Mouse (Mus musculus) MEL (cell line): ENCODE data around the gene Numbl. TPM values are rescaled to one million over a fixed set of nuclear protein-coding genes. Genes with fewer than 3 reads are reported as not detected.

Source experiments
- DNase-seq: peaks from one replicate; pipeline ENCODE4 v3.0.0; 2011; ENCODE audit warnings: low read depth, low spot score
- H3K27ac ChIP-seq: 2 replicates; pipeline ENCODE4 v1.5.1; 2012; ENCODE audit warnings: low read depth, mild to moderate bottlenecking, control low read depth, low read length, moderate library complexity; ENCODE audit not compliant: control insufficient read depth
- H3K27me3 ChIP-seq, 2 experiments: fragments of 150-350 bp in 1 of 2; sonication (generic) in 1 of 2; 2 replicates each; pipeline ENCODE4 v1.6.1; 2012; ENCODE audit warnings: low read length in 2 of 2, mild to moderate bottlenecking in 2 of 2, improper control_type of control experiment in 1 of 2, moderate library complexity in 1 of 2; ENCODE audit not compliant: insufficient read depth in 2 of 2, control insufficient read depth in 1 of 2
- H3K36me3 ChIP-seq, 2 experiments: 2 replicates each; pipeline ENCODE4 v1.6.1; 2012 to 2014; ENCODE audit warnings: low read length in 2 of 2, improper control_type of control experiment in 1 of 2, inconsistent platforms in 1 of 2, mild to moderate bottlenecking in 1 of 2; ENCODE audit not compliant: insufficient read depth in 2 of 2, control insufficient read depth in 1 of 2
- H3K4me1 ChIP-seq, 2 experiments: fragments of 150-350 bp in 1 of 2; sonication (generic) in 1 of 2; 2 replicates each; pipeline ENCODE4 v1.6.1; 2012; ENCODE audit warnings: low read length in 2 of 2, improper control_type of control experiment in 1 of 2, mild to moderate bottlenecking in 1 of 2; ENCODE audit not compliant: insufficient read depth in 2 of 2, control insufficient read depth in 1 of 2
- H3K4me3 ChIP-seq, 2 experiments: fragments of 150-350 bp in 1 of 2; sonication (generic) in 1 of 2; 2 replicates each; pipeline ENCODE4 v1.5.1; 2012; ENCODE audit warnings: low read depth in 2 of 2, low read length in 2 of 2, mild to moderate bottlenecking in 2 of 2, moderate library complexity in 2 of 2, control low read depth in 1 of 2, improper control_type of control experiment in 1 of 2; ENCODE audit not compliant: control insufficient read depth in 1 of 2, insufficient read depth in 1 of 2
- H3K79me2 ChIP-seq: 2 replicates; pipeline ENCODE4 v1.6.1; 2012; ENCODE audit warnings: mild to moderate bottlenecking, low read length, moderate library complexity; ENCODE audit not compliant: control insufficient read depth, poor library complexity, insufficient read depth
- H3K9ac ChIP-seq: 2 replicates; pipeline ENCODE4 v1.6.1; 2012; ENCODE audit warnings: low read depth, mild to moderate bottlenecking, control low read depth, low read length, moderate library complexity; ENCODE audit not compliant: control insufficient read depth, poor library complexity, severe bottlenecking
- H3K9me3 ChIP-seq: fragments of 150-350 bp; sonication (generic); replicated peaks from 2 replicates; pipeline ENCODE4 v1.6.1; 2012; ENCODE audit warnings: mild to moderate bottlenecking, low read length, improper control_type of control experiment, moderate library complexity; ENCODE audit not compliant: insufficient read depth
- BHLHE40 ChIP-seq: IDR thresholded peaks from 2 replicates; pipeline ENCODE4 v1.6.1; 2012; ENCODE audit warnings: low read depth, mild to moderate bottlenecking, inconsistent platforms, low read length, improper control_type of control experiment, borderline replicate concordance
- CHD1 ChIP-seq: IDR thresholded peaks from 2 replicates; pipeline ENCODE4 v1.6.1; 2012; ENCODE audit warnings: low read depth, mild to moderate bottlenecking, inconsistent platforms, low read length, improper control_type of control experiment
- CTCF ChIP-seq, 3 experiments: IDR thresholded peaks in 2 of 3; conservative IDR thresholded peaks in 1 of 3; 2 replicates each; pipeline ENCODE4 v1.5.1; 2011 to 2012; ENCODE audit warnings: low read length in 3 of 3, low read depth in 2 of 3, mild to moderate bottlenecking in 2 of 3, improper control_type of control experiment in 1 of 3, inconsistent platforms in 1 of 3, mixed read lengths in 1 of 3, moderate library complexity in 1 of 3; ENCODE audit not compliant: control insufficient read depth in 1 of 3, insufficient read depth in 1 of 3, poor library complexity in 1 of 3, severe bottlenecking in 1 of 3
- E2F4 ChIP-seq: IDR thresholded peaks from 2 replicates; pipeline ENCODE4 v1.6.1; 2011; ENCODE audit warnings: low read depth, low read length, improper control_type of control experiment, borderline replicate concordance
- ELF1 ChIP-seq: IDR thresholded peaks from 2 replicates; pipeline ENCODE4 v1.6.1; 2014; ENCODE audit warnings: low read depth, mild to moderate bottlenecking, inconsistent platforms, low read length, improper control_type of control experiment, moderate library complexity
- EP300 ChIP-seq, 2 experiments: IDR thresholded peaks; 2 replicates each; pipeline ENCODE4 v1.6.1; 2011; ENCODE audit warnings: improper control_type of control experiment in 2 of 2, low read length in 2 of 2, low read depth in 1 of 2, mild to moderate bottlenecking in 1 of 2
- ETS1 ChIP-seq: IDR thresholded peaks from 2 replicates; pipeline ENCODE4 v1.6.1; 2012; ENCODE audit warnings: low read depth, mild to moderate bottlenecking, inconsistent platforms, low read length, improper control_type of control experiment, moderate library complexity
- GATA1 ChIP-seq: IDR thresholded peaks from 2 replicates; pipeline ENCODE4 v1.6.1; 2011; ENCODE audit warnings: low read depth, low read length, improper control_type of control experiment
- JUND ChIP-seq: IDR thresholded peaks from 2 replicates; pipeline ENCODE4 v1.6.1; 2011; ENCODE audit warnings: low read depth, mild to moderate bottlenecking, improper control_type of control experiment, low read length
- KAT2A ChIP-seq: conservative IDR thresholded peaks from 2 replicates; pipeline ENCODE4 v1.6.1; 2012; ENCODE audit warnings: low read depth, low read length, improper control_type of control experiment, inconsistent platforms
- MAFK ChIP-seq: IDR thresholded peaks from 2 replicates; pipeline ENCODE4 v1.6.1; 2011; ENCODE audit warnings: low read depth, mild to moderate bottlenecking, low read length, improper control_type of control experiment, borderline replicate concordance
- MAX ChIP-seq: IDR thresholded peaks from 2 replicates; pipeline ENCODE4 v1.6.1; 2011; ENCODE audit warnings: low read length, improper control_type of control experiment
- MEF2A ChIP-seq: IDR thresholded peaks from 2 replicates; pipeline ENCODE4 v1.6.1; 2014; ENCODE audit warnings: low read depth, mild to moderate bottlenecking, inconsistent platforms, low read length, improper control_type of control experiment; ENCODE audit not compliant: poor library complexity, insufficient replicate concordance, severe bottlenecking; ENCODE audit errors: extremely low read depth
- MXI1 ChIP-seq: IDR thresholded peaks from 2 replicates; pipeline ENCODE4 v1.6.1; 2011; ENCODE audit warnings: mild to moderate bottlenecking, low read depth, low read length, improper control_type of control experiment
- MYB ChIP-seq: IDR thresholded peaks from 2 replicates; pipeline ENCODE4 v1.6.1; 2011; ENCODE audit warnings: mild to moderate bottlenecking, low read depth, low read length, improper control_type of control experiment
- MYC ChIP-seq: IDR thresholded peaks from 2 replicates; pipeline ENCODE4 v1.6.1; 2011; ENCODE audit warnings: low read depth, mild to moderate bottlenecking, low read length, improper control_type of control experiment, moderate library complexity
- NELFE ChIP-seq: IDR thresholded peaks from 2 replicates; pipeline ENCODE4 v1.6.1; 2011; ENCODE audit warnings: low read depth, low read length, improper control_type of control experiment
- NRF1 ChIP-seq: IDR thresholded peaks from 2 replicates; pipeline ENCODE4 v1.6.1; 2014; ENCODE audit warnings: low read depth, mild to moderate bottlenecking, inconsistent platforms, low read length, improper control_type of control experiment, moderate library complexity; ENCODE audit not compliant: poor library complexity, insufficient read depth, severe bottlenecking
- POLR2AphosphoS2 ChIP-seq: IDR thresholded peaks from 2 replicates; pipeline ENCODE4 v1.6.1; 2011; ENCODE audit warnings: low read length, improper control_type of control experiment
- POLR2AphosphoS5 ChIP-seq: IDR thresholded peaks from 2 replicates; pipeline ENCODE4 v1.6.1; 2012; ENCODE audit warnings: low read depth, borderline replicate concordance, mild to moderate bottlenecking, inconsistent platforms, low read length, moderate library complexity, mixed read lengths
- RCOR1 ChIP-seq: IDR thresholded peaks from 2 replicates; pipeline ENCODE4 v1.6.1; 2012; ENCODE audit warnings: low read depth, mild to moderate bottlenecking, inconsistent platforms, low read length, improper control_type of control experiment
- SIN3A ChIP-seq: IDR thresholded peaks from 2 replicates; pipeline ENCODE4 v1.6.1; 2012; ENCODE audit warnings: low read length, improper control_type of control experiment, inconsistent platforms
- SMC3 ChIP-seq: IDR thresholded peaks from 2 replicates; pipeline ENCODE4 v1.6.1; 2011; ENCODE audit warnings: low read depth, low read length, improper control_type of control experiment
- TAL1 ChIP-seq: IDR thresholded peaks from 2 replicates; pipeline ENCODE4 v1.6.1; 2012; ENCODE audit warnings: mild to moderate bottlenecking, inconsistent platforms, low read length, moderate library complexity, mixed read lengths
- TBP ChIP-seq: IDR thresholded peaks from 2 replicates; pipeline ENCODE4 v1.8.0; 2011; ENCODE audit warnings: low read depth, low read length, improper control_type of control experiment
- TCF12 ChIP-seq: IDR thresholded peaks from 2 replicates; pipeline ENCODE4 v1.6.1; 2014; ENCODE audit warnings: low read depth, mild to moderate bottlenecking, inconsistent platforms, low read length, improper control_type of control experiment, moderate library complexity
- UBTF ChIP-seq: IDR thresholded peaks from 2 replicates; pipeline ENCODE4 v1.6.1; 2012; ENCODE audit warnings: low read depth, mild to moderate bottlenecking, inconsistent platforms, low read length, improper control_type of control experiment, moderate library complexity, borderline replicate concordance; ENCODE audit not compliant: insufficient read depth
- USF1 ChIP-seq: IDR thresholded peaks from 2 replicates; pipeline ENCODE4 v1.6.1; 2014; ENCODE audit warnings: low read depth, mild to moderate bottlenecking, inconsistent platforms, low read length, improper control_type of control experiment, moderate library complexity
- ZC3H11A ChIP-seq: IDR thresholded peaks from 2 replicates; pipeline ENCODE4 v1.6.1; 2012; ENCODE audit warnings: low read depth, mild to moderate bottlenecking, inconsistent platforms, low read length, improper control_type of control experiment
- ZKSCAN1 ChIP-seq: IDR thresholded peaks from 2 replicates; pipeline ENCODE4 v1.6.1; 2012; ENCODE audit warnings: low read depth, mild to moderate bottlenecking, inconsistent platforms, low read length, improper control_type of control experiment, moderate library complexity
- polyA plus RNA-seq, 2 experiments: library from polyadenylated mRNA; stranded (reverse) in 1 of 2; unstranded in 1 of 2; fragments of >175 nt in 1 of 2; fragments of >200 nt in 1 of 2; gene quantifications; 2 replicates each; pipeline versions ENCODE4 v1.2.1 to v1.2.4; 2012; ENCODE audit warnings: low replicate concordance in 2 of 2, low read depth in 1 of 2; ENCODE audit not compliant: insufficient read length in 2 of 2, insufficient read depth in 1 of 2, missing spikeins in 1 of 2
- total RNA-seq: library from RNA; depleted of rRNA; stranded (reverse); fragments of 300-350 nt; gene quantifications from 2 replicates; pipeline ENCODE4 v1.2.3, GENCODE M21; 2012

Gene Numbl
- total and polyA plus RNA-seq, 3 experiments, result 2.2 to 10.6 TPM; not detected in 1

DNA sequence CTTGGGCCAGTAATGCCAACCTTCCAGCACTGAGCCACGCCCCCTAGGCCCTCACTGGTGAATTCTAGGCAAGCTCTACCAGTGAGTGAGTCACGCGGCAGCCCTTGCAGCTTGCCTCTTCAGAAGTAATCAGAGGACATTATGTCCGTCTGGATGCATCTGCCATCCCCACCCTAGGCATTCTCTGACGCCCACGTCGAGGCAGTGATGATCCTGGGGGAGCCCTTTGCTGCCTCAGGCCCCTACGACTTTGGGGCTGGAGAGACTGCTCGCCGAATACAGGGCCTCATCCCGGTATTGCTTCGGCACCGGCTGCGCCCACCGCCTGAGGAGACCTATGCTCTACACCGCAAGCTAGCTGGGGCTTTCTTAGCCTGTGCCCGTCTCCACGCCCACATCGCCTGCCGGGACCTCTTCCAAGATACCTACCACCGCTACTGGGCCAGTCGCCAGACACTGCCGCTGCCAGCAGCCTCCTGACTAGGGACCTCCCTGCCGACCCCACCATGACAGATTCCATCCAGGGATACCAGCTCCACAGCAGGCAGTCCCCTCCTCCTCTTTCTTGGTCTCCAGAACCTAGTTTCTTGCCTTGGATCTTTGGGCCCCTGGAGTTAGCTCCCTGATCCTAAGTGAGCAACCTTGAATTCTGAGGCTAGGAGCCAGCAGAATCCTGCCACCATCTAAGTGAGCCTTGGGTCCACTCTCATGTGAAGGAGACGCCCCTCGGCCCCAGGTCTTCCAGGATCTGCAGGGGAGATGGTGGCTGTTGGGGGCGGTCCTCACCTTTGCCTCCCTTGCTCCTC lies 984 bp upstream of the Numbl start:
- peaks cover 13 to 43% of the 10 kb centered on the region in 2 experiments for H3K4me1 ChIP-seq
- H3K4me3 ChIP-seq, result peak overlapping the region; percentile 52 to 92
- H3K27ac ChIP-seq, result peak overlapping the region; percentile 88
- DNase-seq, result peak; percentile 90
- no peaks in the 10 kb centered on the region for H3K9me3 ChIP-seq
- TF ChIP-seq KAT2A, result no peak
- TF ChIP-seq JUND, result no peak
- TF ChIP-seq CTCF (IDR thresholded peaks at IDR 0.05 in 2 of 3, conservative IDR thresholded peaks at IDR 0.05 in 1 of 3; ENCODE audit: control insufficient read depth in 1 of 3, insufficient read depth in 1 of 3, low read depth in 2 of 3, low read length in 3 of 3, poor library complexity in 1 of 3, severe bottlenecking in 1 of 3), result no peak
- TF ChIP-seq TCF12, result no peak
- TF ChIP-seq BHLHE40, result peak; percentile 44; the same call in 1 of the 2 replicates
- TF ChIP-seq NELFE, result peak; percentile 26
- no peak for TF ChIP-seq NRF1
- TF ChIP-seq MXI1, result peak; percentile 73
- TF ChIP-seq MYC, result 0 out of 2 replicates have a peak, but pooled peaks have one; percentile 35
- TF ChIP-seq USF1, result peak; percentile 61; the same call in 1 of the 2 replicates
- TF ChIP-seq E2F4, result no peak
- TF ChIP-seq UBTF, result no peak
- TF ChIP-seq ETS1, result no peak
- TF ChIP-seq SMC3, result no peak
- TF ChIP-seq ZKSCAN1, result no peak
- 0 out of 2 replicates have a peak, but pooled peaks have one; percentile 13 for TF ChIP-seq MYB
- TF ChIP-seq CHD1, result peak; percentile 76; the same call in 1 of the 2 replicates
- 0 out of 2 replicates have a peak, but pooled peaks have one; percentile 14 for TF ChIP-seq ELF1
- no peak for TF ChIP-seq GATA1
- TF ChIP-seq MAX, result peak; percentile 47; the same call in 1 of the 2 replicates
- TF ChIP-seq POLR2AphosphoS2, result no peak
- 0 out of 2 replicates have a peak, but pooled peaks have one; percentile 27 for TF ChIP-seq RCOR1
- no peak for TF ChIP-seq TBP
- TF ChIP-seq MEF2A, result no peak
- peak; percentile 12; the same call in 1 of the 2 replicates for TF ChIP-seq TAL1
- TF ChIP-seq EP300 (IDR thresholded peaks at IDR 0.05; ENCODE audit: low read depth in 1 of 2, low read length in 2 of 2), result peak in 1 of 2 experiments; percentile 20; a peak in 2 of 4 replicates
- no peak for TF ChIP-seq MAFK
- no peak for TF ChIP-seq POLR2AphosphoS5
- peak; percentile 61 for TF ChIP-seq SIN3A
- no peak; the same call in 1 of the 2 replicates for TF ChIP-seq ZC3H11A
- TF ChIP-seq, all 39 proteins: peak for 13
- peak overlapping the region; percentile 61 for H3K9ac ChIP-seq
- no peaks in the 10 kb centered on the region; the same call in 1 of the 2 replicates for H3K79me2 ChIP-seq
- H3K27me3 ChIP-seq, result no peaks in the 10 kb centered on the region
- peaks cover 0 to 31% of the 10 kb centered on the region in 2 experiments; a peak in 2 of 4 replicates for H3K36me3 ChIP-seq
